Comparison of ENCODE assay signal across 24 mouse cellular contexts in the genomic region with DNA sequence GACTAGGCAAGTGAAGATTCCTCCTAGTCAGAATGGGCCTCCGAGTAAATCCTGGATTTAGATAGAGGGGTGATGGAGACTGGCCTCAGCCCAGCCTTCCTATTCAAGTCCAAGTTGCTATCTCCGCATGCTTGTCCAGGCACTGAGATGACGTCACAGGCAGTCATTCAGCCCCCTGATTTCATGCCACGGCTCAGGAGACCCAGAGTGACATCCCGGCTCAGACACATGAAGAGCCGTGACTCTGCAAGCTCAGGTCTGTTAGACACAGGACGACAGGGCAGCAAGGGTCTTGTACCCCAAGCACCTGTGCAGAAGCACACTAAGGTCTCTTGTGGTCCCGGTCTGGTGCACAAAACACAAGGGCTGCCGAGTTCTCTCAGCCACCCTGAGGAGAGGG. TPM values are rescaled to one million over a fixed set of nuclear protein-coding genes. Genes with fewer than 3 reads are reported as not detected.
DNase-seq lines count a peak whose midpoint lies in the region; ATAC-seq lines count a peak whose summit lies in the region.
"Had no signal": no experiment of that assay in that cellular context is flagged by ENCODE, and none has a peak within 500 bp of the region (broad histone marks: within the 10 kb centered on the region; RNA-seq: fewer than 3 reads in every experiment).

No protein-coding gene starts in this region.

- H3K4me1 ChIP-seq in heart, embryonic 10.5 days = no peaks in the 10 kb centered on the region
- no peaks in the 10 kb centered on the region for H3K4me1 ChIP-seq in midbrain, embryonic 11.5 days (ENCODE audit: control insufficient read depth, insufficient read depth, low read length)
- H3K4me1 ChIP-seq in midbrain, embryonic 14.5 days (ENCODE audit: control insufficient read depth, insufficient read depth, low read length) = no peaks in the 10 kb centered on the region
- H3K4me1 ChIP-seq: embryonic facial prominence, embryonic 10.5 days; embryonic facial prominence, embryonic 12.5 days; forebrain, embryonic 13.5 days; forebrain, embryonic 15.5 days had no signal

- no peak for ATAC-seq in midbrain, embryonic 11.5 days (ENCODE audit: low FRiP score)
- ATAC-seq in midbrain, embryonic 14.5 days (ENCODE audit: low FRiP score, low TSS enrichment) = no peak
- ATAC-seq: activated CD4-positive, CD25-positive, alpha-beta regulatory T cell, adult 4 months; CD4-positive, CD25-positive, alpha-beta regulatory T cell, adult 4 months; forebrain, embryonic 13.5 days; forebrain, embryonic 15.5 days; Patski had no signal

- H3K4me2 ChIP-seq in midbrain, embryonic 11.5 days = no peak overlapping the region
- no peak overlapping the region for H3K4me2 ChIP-seq in midbrain, embryonic 14.5 days (ENCODE audit: low read length)
- H3K4me2 ChIP-seq: embryonic facial prominence, embryonic 12.5 days; forebrain, embryonic 13.5 days; forebrain, embryonic 15.5 days had no signal

- peaks cover 77% of the 10 kb centered on the region for H3K36me3 ChIP-seq in heart, embryonic 10.5 days
- H3K36me3 ChIP-seq in midbrain, embryonic 11.5 days (ENCODE audit: control insufficient read depth, insufficient read depth, low read length) = peaks cover 10% of the 10 kb centered on the region
- peaks cover 63% of the 10 kb centered on the region for H3K36me3 ChIP-seq in midbrain, embryonic 14.5 days (ENCODE audit: control insufficient read depth, insufficient read depth, low read length)

- intact Hi-C loops in heart, postnatal 25 days (cut with DNase I) = no loop called here

- WGBS in heart, embryonic 10.5 days = 81% methylated on average over 9 of the region's 9 CpGs
- WGBS in midbrain, embryonic 11.5 days = 86% methylated on average over 9 of the region's 9 CpGs
- 84% methylated on average over 9 of the region's 9 CpGs for WGBS in midbrain, embryonic 14.5 days

- no peak overlapping the region for H3K27ac ChIP-seq in heart, embryonic 10.5 days
- no peak overlapping the region for H3K27ac ChIP-seq in midbrain, embryonic 11.5 days (ENCODE audit: low read depth, low read length)
- no peak overlapping the region for H3K27ac ChIP-seq in midbrain, embryonic 14.5 days (replicated peaks; ENCODE audit: low read depth, low read length)
- H3K27ac ChIP-seq: embryonic facial prominence, embryonic 10.5 days; embryonic facial prominence, embryonic 12.5 days; forebrain, embryonic 13.5 days; forebrain, embryonic 15.5 days had no signal

- H3K9ac ChIP-seq in midbrain, embryonic 11.5 days (ENCODE audit: low read length) = no peak overlapping the region
- no peak overlapping the region for H3K9ac ChIP-seq in midbrain, embryonic 14.5 days (replicated peaks; ENCODE audit: low read length)
- H3K9ac ChIP-seq: embryonic facial prominence, embryonic 12.5 days; forebrain, embryonic 13.5 days; forebrain, embryonic 15.5 days had no signal

- no peak overlapping the region for H3K4me3 ChIP-seq in heart, embryonic 10.5 days
- H3K4me3 ChIP-seq in midbrain, embryonic 11.5 days (ENCODE audit: low read depth, low read length) = no peak overlapping the region
- no peak overlapping the region for H3K4me3 ChIP-seq in midbrain, embryonic 14.5 days (replicated peaks; ENCODE audit: low read depth, low read length)
- H3K4me3 ChIP-seq: embryonic facial prominence, embryonic 10.5 days; embryonic facial prominence, embryonic 12.5 days; forebrain, embryonic 13.5 days; forebrain, embryonic 15.5 days had no signal

- no peaks in the 10 kb centered on the region for H3K27me3 ChIP-seq in heart, embryonic 10.5 days (ENCODE audit: insufficient read depth, poor library complexity, severe bottlenecking)
- H3K27me3 ChIP-seq in midbrain, embryonic 11.5 days (ENCODE audit: control insufficient read depth, insufficient read depth, low read length) = no peaks in the 10 kb centered on the region
- no peaks in the 10 kb centered on the region for H3K27me3 ChIP-seq in midbrain, embryonic 14.5 days (ENCODE audit: control insufficient read depth, insufficient read depth, low read length)
- H3K27me3 ChIP-seq: CH12.LX; embryonic facial prominence, embryonic 12.5 days; forebrain, embryonic 13.5 days; forebrain, embryonic 15.5 days; Patski had no signal

- DNase-seq in gastrocnemius, postnatal 25 days = peak; percentile 2
- no peak for DNase-seq in gastrocnemius, postnatal 4 days (ENCODE audit: low spot score in 2 of 2)
- DNase-seq in heart, embryonic 10.5 days (ENCODE audit: low spot score) = peak; percentile 62
- DNase-seq in heart, postnatal 25 days (ENCODE audit: low spot score) = no peak
- DNase-seq in midbrain, embryonic 11.5 days (ENCODE audit: low spot score, missing footprints) = peak; percentile 54
- DNase-seq in midbrain, embryonic 14.5 days = no peak
- DNase-seq: adrenal gland, adult 8-10 months; adrenal gland, postnatal 14 days; adrenal gland, postnatal 36 days; B cell, adult 2 months; cerebellum, adult 11-12 months; cerebellum, adult 2 months; cerebellum, adult 9-10 months; cerebellum, postnatal 10 days; cerebellum, postnatal 25 days had no signal

- no peaks in the 10 kb centered on the region for H3K9me3 ChIP-seq in heart, embryonic 10.5 days
- no peaks in the 10 kb centered on the region for H3K9me3 ChIP-seq in midbrain, embryonic 11.5 days (ENCODE audit: control insufficient read depth, low read length)
- no peaks in the 10 kb centered on the region for H3K9me3 ChIP-seq in midbrain, embryonic 14.5 days (ENCODE audit: control insufficient read depth, low read length)
- H3K9me3 ChIP-seq: embryonic facial prominence, embryonic 10.5 days; embryonic facial prominence, embryonic 12.5 days; forebrain, embryonic 13.5 days; forebrain, embryonic 15.5 days; G1E had no signal

RNA-seq across cellular contexts. Expression of gene Iah1, which starts 6.7 kb away (rescaled TPM):
- total RNA-seq in gastrocnemius, postnatal 25 days (2021) = 10 to 100 TPM in 1 of 2 experiments, 1 to 10 TPM in 1; 3.7 to 10.9 TPM
- total RNA-seq in gastrocnemius, postnatal 4 days (2021) = 10 to 100 TPM; 14.6 to 17.2 TPM
- 38.9 and 40.8 TPM in 2 replicates for polyA plus RNA-seq in heart, embryonic 10.5 days (2016; fragmentation: Nextera tagmentation; extraction: Ambion mirVana)
- total RNA-seq in heart, postnatal 25 days (2021) = 10 to 100 TPM; 12.6 to 15.7 TPM
- polyA plus RNA-seq in midbrain, embryonic 11.5 days (2014; fragmentation: Nextera tagmentation; extraction: Ambion mirVana) = 49.5 and 50.8 TPM in 2 replicates
- 34.1 and 40.1 TPM in 2 replicates for polyA plus RNA-seq in midbrain, embryonic 14.5 days (2014; fragmentation: Nextera tagmentation; extraction: Ambion mirVana)

RNA-seq across cellular contexts. Expression of gene Itgb1bp1, which starts 36.8 kb away (rescaled TPM):
- 10 to 100 TPM; 34.8 to 37.9 TPM for total RNA-seq in gastrocnemius, postnatal 25 days (2021)
- 10 to 100 TPM; 37.0 to 37.3 TPM for total RNA-seq in gastrocnemius, postnatal 4 days (2021)
- polyA plus RNA-seq in heart, embryonic 10.5 days (2016; fragmentation: Nextera tagmentation; extraction: Ambion mirVana) = 39.5 and 40.8 TPM in 2 replicates
- total RNA-seq in heart, postnatal 25 days (2021) = 10 to 100 TPM; 40.9 to 49.7 TPM
- 42.6 and 42.9 TPM in 2 replicates for polyA plus RNA-seq in midbrain, embryonic 11.5 days (2014; fragmentation: Nextera tagmentation; extraction: Ambion mirVana)
- polyA plus RNA-seq in midbrain, embryonic 14.5 days (2014; fragmentation: Nextera tagmentation; extraction: Ambion mirVana) = 40.8 and 42.4 TPM in 2 replicates

RNA-seq across cellular contexts. Expression of gene Cpsf3, which starts 37.7 kb away (rescaled TPM):
- 10 to 100 TPM; 19.0 to 20.1 TPM for total RNA-seq in gastrocnemius, postnatal 25 days (2021)
- 10 to 100 TPM; 38.9 to 43.3 TPM for total RNA-seq in gastrocnemius, postnatal 4 days (2021)
- 91.9 and 106 TPM in 2 replicates for polyA plus RNA-seq in heart, embryonic 10.5 days (2016; fragmentation: Nextera tagmentation; extraction: Ambion mirVana)
- 10 to 100 TPM; 33.8 to 34.5 TPM for total RNA-seq in heart, postnatal 25 days (2021)
- 138 and 145 TPM in 2 replicates for polyA plus RNA-seq in midbrain, embryonic 11.5 days (2014; fragmentation: Nextera tagmentation; extraction: Ambion mirVana)
- 91.9 and 107 TPM in 2 replicates for polyA plus RNA-seq in midbrain, embryonic 14.5 days (2014; fragmentation: Nextera tagmentation; extraction: Ambion mirVana)

RNA-seq across cellular contexts. Expression of gene Adam17, which starts 50.6 kb away (rescaled TPM):
- total RNA-seq in gastrocnemius, postnatal 25 days (2021) = 10 to 100 TPM; 20.9 to 21.3 TPM
- 10 to 100 TPM; 38.3 to 40.5 TPM for total RNA-seq in gastrocnemius, postnatal 4 days (2021)
- 36.3 and 38.4 TPM in 2 replicates for polyA plus RNA-seq in heart, embryonic 10.5 days (2016; fragmentation: Nextera tagmentation; extraction: Ambion mirVana)
- total RNA-seq in heart, postnatal 25 days (2021) = 10 to 100 TPM; 48.9 to 58.5 TPM
- 38.8 and 39.9 TPM in 2 replicates for polyA plus RNA-seq in midbrain, embryonic 11.5 days (2014; fragmentation: Nextera tagmentation; extraction: Ambion mirVana)
- polyA plus RNA-seq in midbrain, embryonic 14.5 days (2014; fragmentation: Nextera tagmentation; extraction: Ambion mirVana) = 14.0 and 22.4 TPM in 2 replicates

Comparison
In these comparisons a context has a peak if more than half of its experiments do, and no peak if none do; other contexts are left out.
1. DNase-seq: peak in gastrocnemius, postnatal 25 days (single experiment), heart, embryonic 10.5 days (single experiment) and midbrain, embryonic 11.5 days (single experiment); none in gastrocnemius, postnatal 4 days (0 of 2), heart, postnatal 25 days (single experiment) and midbrain, embryonic 14.5 days (single experiment).